Mouse (Mus musculus) activated CD4-positive, CD25-positive, alpha-beta regulatory T cell, adult 4 months (primary cell): ENCODE measurements around the gene Il13. TPM values are rescaled to one million over a fixed set of nuclear protein-coding genes. Genes with fewer than 3 reads are reported as not detected.

Experiments
- polyA plus RNA-seq, 2 experiments: library from polyadenylated mRNA; unstranded; fragments of 100-300 nt; shearing (Covaris generic); gene quantifications; one replicate each; pipeline ENCODE4 v1.2.1; 2017

Gene Il13
- polyA plus RNA-seq, 2 experiments from 2014 or later = not detected

Other genes with a start within 250 kb of the Il13 start
- gene Leap2, start 211.5 kb downstream of the Il13 start, polyA plus RNA-seq = not detected
- gene Uqcrq, start 203.9 kb downstream of the Il13 start, polyA plus RNA-seq = 100 to 1,000 TPM; 427 to 519 TPM
- gene Gdf9, start 203.7 kb downstream of the Il13 start, polyA plus RNA-seq = under 1 TPM in 1 of 2 experiments, not detected in 1; 0.37 TPM
- gene Gm10447, start 177.6 kb downstream of the Il13 start, polyA plus RNA-seq = under 1 TPM in 1 of 2 experiments, not detected in 1; 0.33 TPM
- gene Shroom1, start 177.5 kb downstream of the Il13 start, polyA plus RNA-seq = under 1 TPM in 1 of 2 experiments, not detected in 1; 0.36 TPM
- not detected for gene Gm9837, start 164.2 kb downstream of the Il13 start, polyA plus RNA-seq
- gene Gm9945, start 154.5 kb downstream of the Il13 start, polyA plus RNA-seq = not detected
- gene Sowaha, start 154.4 kb downstream of the Il13 start, polyA plus RNA-seq = not detected
- 1 to 10 TPM; 1.0 to 1.4 TPM for gene Sept8, start 115.4 kb downstream of the Il13 start, polyA plus RNA-seq
- gene Kif3a, start 67.3 kb downstream of the Il13 start, polyA plus RNA-seq = 1 to 10 TPM; 5.9 to 7.8 TPM
- 10 to 100 TPM in 1 of 2 experiments, 1 to 10 TPM in 1; 8.8 to 10.4 TPM for gene Il4, start 16.0 kb downstream of the Il13 start, polyA plus RNA-seq
- 10 to 100 TPM; 43.2 to 44.8 TPM for gene Rad50, start 72.6 kb upstream of the Il13 start, polyA plus RNA-seq
- gene Il5, start 86.1 kb upstream of the Il13 start, polyA plus RNA-seq = under 1 TPM in 1 of 2 experiments, not detected in 1; 0.21 TPM
- 100 to 1,000 TPM; 236 to 307 TPM for gene Irf1, start 135.3 kb upstream of the Il13 start, polyA plus RNA-seq
- 1 to 10 TPM; 4.9 to 6.2 TPM for gene Gm17334, start 138.5 kb upstream of the Il13 start, polyA plus RNA-seq
- gene Gm12216, start 224.6 kb upstream of the Il13 start, polyA plus RNA-seq = 10 to 100 TPM; 24.2 to 36.5 TPM